Mouse (Mus musculus) bone marrow macrophage, adult 2 months (primary cell): ENCODE measurements around the gene Ddr2.

Experiments
- CTCF ChIP-seq: IDR thresholded peaks from 2 replicates; pipeline ENCODE4 v1.5.1; 2012; ENCODE audit warnings: low read depth, mild to moderate bottlenecking, low read length, moderate library complexity
- POLR2A ChIP-seq: IDR thresholded peaks from 2 replicates; pipeline ENCODE4 v1.6.1; 2012; ENCODE audit warnings: mild to moderate bottlenecking, low read depth, low read length, borderline replicate concordance

GRCm38 (mm10) chr1:170034961-170035360 is 75.6 kb downstream of the Ddr2 start:
- TF ChIP-seq POLR2A (no peak), CTCF (no peak)
